Mouse (Mus musculus): ENCODE results near the gene Hnrnpul2. TPM values are rescaled to one million over a fixed set of nuclear protein-coding genes. Genes with fewer than 3 reads are reported as not detected.

Hnrnpul2 gene
- total and polyA plus RNA-seq, 3 experiments = 17.8 to 81.6 (median 44.3) TPM

DNA sequence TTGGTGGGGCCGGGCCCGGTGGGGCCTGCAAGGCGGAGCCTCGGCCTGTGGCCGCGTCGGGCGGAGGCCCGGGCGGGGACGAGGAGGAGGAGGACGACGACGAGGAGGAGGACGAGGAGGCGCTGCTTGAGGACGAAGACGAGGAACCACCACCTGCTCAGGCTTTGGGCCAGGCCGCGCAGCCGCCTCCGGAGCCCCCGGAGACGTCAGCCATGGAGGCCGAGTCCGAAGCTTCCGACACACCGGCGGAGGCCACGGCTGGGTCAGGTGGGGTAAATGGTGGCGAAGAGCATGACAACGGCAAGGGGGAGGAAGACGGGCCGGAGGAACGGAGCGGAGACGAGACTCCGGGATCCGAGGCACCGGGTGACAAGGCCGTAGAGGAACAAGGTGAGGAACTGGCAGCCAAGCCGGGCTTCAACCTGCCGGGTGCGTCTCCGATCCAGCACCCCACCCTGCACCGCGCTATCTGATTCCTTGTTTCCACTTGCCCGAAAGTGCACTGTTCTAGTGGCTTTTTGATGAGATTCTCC is 680 bp downstream of the Hnrnpul2 start:
- no peak for DNase-seq (ENCODE audit: extremely low read depth)

GRCm38 (mm10) chr19:8821146-8821545 is 1.3 kb downstream of the Hnrnpul2 start:
- Histone ChIP-seq H3K27ac (ENCODE audit: insufficient read depth, low read depth) (no peak overlapping the region), H3K9me3 (replicated peaks; ENCODE audit: low read length) (no peaks in the 10 kb centered on the region), H3K79me2 (replicated peaks; ENCODE audit: control insufficient read depth, extremely low read depth, insufficient read depth, poor library complexity, severe bottlenecking) (peaks cover 70% of the 10 kb centered on the region), H3K36me3 (replicated peaks in 1 of 2; ENCODE audit: control insufficient read depth in 1 of 2, insufficient read depth in 1 of 2, low read length in 1 of 2) (peaks cover 34 to 47% of the 10 kb centered on the region in 2 experiments), H3K4me3 (replicated peaks in 1 of 3; ENCODE audit: low read depth in 2 of 3, low read length in 2 of 3, poor library complexity in 1 of 3) (peak overlapping the region; percentile 96 to 98 (median 96)), H3K27me3 (replicated peaks) (no peaks in the 10 kb centered on the region), H3K4me2 (ENCODE audit: insufficient read depth, low read depth, poor library complexity, severe bottlenecking) (peak overlapping the region; percentile 82; the same call in 1 of the 2 replicates), H3K4me1 (ENCODE audit: control insufficient read depth in 1 of 2, insufficient read depth in 2 of 2) (peaks cover 3 to 22% of the 10 kb centered on the region in 2 experiments), H3K9ac (ENCODE audit: insufficient read depth, low read depth) (peak overlapping the region; percentile 89)
- dilution Hi-C loops (cut with MboI; ENCODE audit: extremely low pct_ligation_motif_present, extremely low pct_unique_long_range_greater_than_20kb, low sequenced_read_pairs) = no loop called here
- no peak for DNase-seq (ENCODE audit: extremely low read depth)
- in situ Hi-C loops (cut with MboI; ENCODE audit: low pct_ligation_motif_present, low pct_unique_long_range_greater_than_20kb, low sequenced_read_pairs) = no loop called here
- no peak for TF ChIP-seq IRF4 (IDR thresholded peaks at IDR 0.05; ENCODE audit: low read depth, low read length)
- TF ChIP-seq ELF1 (IDR thresholded peaks at IDR 0.05; ENCODE audit: low read depth, low read length) = no peak
- peak; percentile 39 for TF ChIP-seq MXI1 (IDR thresholded peaks at IDR 0.05; ENCODE audit: low read depth, low read length)
- TF ChIP-seq ZC3H11A (IDR thresholded peaks at IDR 0.05; ENCODE audit: low read depth, low read length) = no peak

More for the DNA sequence above, 680 bp downstream of the Hnrnpul2 start:
- no peaks in the 10 kb centered on the region for H3K9me3 ChIP-seq (replicated peaks; ENCODE audit: low read length)
- peak overlapping the region; percentile 89 for H3K9ac ChIP-seq (ENCODE audit: insufficient read depth, low read depth)
- peaks cover 72% of the 10 kb centered on the region for H3K79me2 ChIP-seq (replicated peaks; ENCODE audit: control insufficient read depth, extremely low read depth, insufficient read depth, poor library complexity, severe bottlenecking)
- H3K27ac ChIP-seq (ENCODE audit: insufficient read depth, low read depth) = peak overlapping the region; percentile 98
- H3K27me3 ChIP-seq (replicated peaks) = no peaks in the 10 kb centered on the region
- in situ Hi-C loops (cut with MboI; ENCODE audit: low pct_ligation_motif_present, low pct_unique_long_range_greater_than_20kb, low sequenced_read_pairs) = no loop called here
- H3K4me3 ChIP-seq (replicated peaks in 1 of 3; ENCODE audit: low read depth in 2 of 3, low read length in 2 of 3, poor library complexity in 1 of 3) = peak overlapping the region; percentile 96 to 98 (median 96)
- H3K36me3 ChIP-seq (replicated peaks in 1 of 2; ENCODE audit: control insufficient read depth in 1 of 2, insufficient read depth in 1 of 2, low read length in 1 of 2) = peaks cover 32 to 47% of the 10 kb centered on the region in 2 experiments
- peaks cover 7 to 27% of the 10 kb centered on the region in 2 experiments for H3K4me1 ChIP-seq (ENCODE audit: control insufficient read depth in 1 of 2, insufficient read depth in 2 of 2)
- no peak; the same call in 1 of the 2 replicates for TF ChIP-seq UBTF (IDR thresholded peaks at IDR 0.05; ENCODE audit: low read depth, low read length)
- TF ChIP-seq NELFE (IDR thresholded peaks at IDR 0.05; ENCODE audit: low read depth, low read length) = no peak
- TF ChIP-seq ZC3H11A (IDR thresholded peaks at IDR 0.05; ENCODE audit: low read depth, low read length) = no peak
- no peak for TF ChIP-seq ETS1 (conservative IDR thresholded peaks at IDR 0.05; ENCODE audit: low read depth, low read length)
- TF ChIP-seq ZNF384 (IDR thresholded peaks at IDR 0.05; ENCODE audit: low read depth, low read length) = no peak
- TF ChIP-seq SIN3A (IDR thresholded peaks at IDR 0.05; ENCODE audit: low read length) = peak; percentile 29; the same call in 1 of the 2 replicates
- H3K4me2 ChIP-seq (ENCODE audit: insufficient read depth, low read depth, poor library complexity, severe bottlenecking) = peak overlapping the region; percentile 82; the same call in 1 of the 2 replicates
- dilution Hi-C loops (cut with MboI; ENCODE audit: extremely low pct_ligation_motif_present, extremely low pct_unique_long_range_greater_than_20kb, low sequenced_read_pairs) = no loop called here

DNA sequence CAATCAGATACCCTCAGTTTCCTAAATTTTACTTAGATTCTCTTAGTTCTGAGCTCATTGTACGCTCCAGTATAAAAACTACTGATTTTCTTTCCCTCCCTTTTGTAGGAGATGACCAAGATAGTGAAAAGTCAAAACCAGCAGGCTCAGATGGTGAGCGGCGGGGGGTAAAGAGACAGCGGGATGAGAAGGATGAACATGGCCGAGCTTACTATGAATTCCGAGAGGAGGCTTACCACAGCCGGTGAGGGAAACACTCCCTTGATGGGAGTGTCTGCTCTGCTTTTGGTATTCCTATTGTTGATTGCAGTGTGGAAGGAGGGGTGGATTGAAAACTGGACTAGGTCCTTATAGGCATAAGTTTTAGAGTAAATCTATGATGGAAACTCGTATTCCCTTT is 2.9 kb downstream of the Hnrnpul2 start:
- peaks cover 0 to 10% of the 10 kb centered on the region in 2 experiments; a peak in 2 of 4 replicates for H3K4me1 ChIP-seq (ENCODE audit: control insufficient read depth in 1 of 2, insufficient read depth in 2 of 2)
- H3K79me2 ChIP-seq (replicated peaks; ENCODE audit: control insufficient read depth, extremely low read depth, insufficient read depth, poor library complexity, severe bottlenecking) = peaks cover 61% of the 10 kb centered on the region
- TF ChIP-seq NELFE (IDR thresholded peaks at IDR 0.05; ENCODE audit: low read depth, low read length) = no peak
- no peak for TF ChIP-seq JUN (IDR thresholded peaks at IDR 0.05; ENCODE audit: insufficient read depth, low read depth, low read length)
- TF ChIP-seq MEF2A (IDR thresholded peaks at IDR 0.05; ENCODE audit: borderline replicate concordance, low read depth, low read length) = no peak
- no peak for TF ChIP-seq CHD2 (IDR thresholded peaks at IDR 0.05; ENCODE audit: low read length)
- TF ChIP-seq MAFK (IDR thresholded peaks at IDR 0.05; ENCODE audit: insufficient replicate concordance, low read length) = no peak
- no peak for TF ChIP-seq ELF1 (IDR thresholded peaks at IDR 0.05; ENCODE audit: low read depth, low read length)
- in situ Hi-C loops (cut with MboI; ENCODE audit: low pct_ligation_motif_present, low pct_unique_long_range_greater_than_20kb, low sequenced_read_pairs) (no loop called here), dilution Hi-C loops (cut with MboI; ENCODE audit: extremely low pct_ligation_motif_present, extremely low pct_unique_long_range_greater_than_20kb, low sequenced_read_pairs) (no loop called here)
- H3K4me3 ChIP-seq (replicated peaks in 1 of 3; ENCODE audit: low read depth in 2 of 3, low read length in 2 of 3, poor library complexity in 1 of 3) = peak overlapping the region in 2 of 3 experiments; percentile 23 to 46
- no peak for DNase-seq (ENCODE audit: extremely low read depth)
- H3K27ac ChIP-seq (ENCODE audit: insufficient read depth, low read depth) = no peak overlapping the region
- H3K27me3 ChIP-seq (replicated peaks) = no peaks in the 10 kb centered on the region
- H3K36me3 ChIP-seq (replicated peaks in 1 of 2; ENCODE audit: control insufficient read depth in 1 of 2, insufficient read depth in 1 of 2, low read length in 1 of 2) = peaks cover 42 to 53% of the 10 kb centered on the region in 2 experiments
- peak overlapping the region; percentile 72 for H3K4me2 ChIP-seq (ENCODE audit: insufficient read depth, low read depth, poor library complexity, severe bottlenecking)
- no peaks in the 10 kb centered on the region for H3K9me3 ChIP-seq (replicated peaks; ENCODE audit: low read length)
- peak overlapping the region; percentile 89; the same call in 1 of the 2 replicates for H3K9ac ChIP-seq (ENCODE audit: insufficient read depth, low read depth)

Measured in CH12.LX (cell line).